Mouse (Mus musculus) spleen, adult 2 months (tissue): ENCODE measurements around the gene Sh3bp5.
A peak's percentile ranks its signal among the peaks of the same experiment; 100 is the strongest.

Experiments used
- CTCF ChIP-seq: fragments of 200-500 bp; IDR thresholded peaks from 2 replicates; pipeline ENCODE4 v1.5.1; 2011; ENCODE audit warnings: mild to moderate bottlenecking, inconsistent platforms; ENCODE audit not compliant: insufficient read depth, insufficient read length, insufficient replicate concordance; ENCODE audit errors: extremely low read depth
- POLR2A ChIP-seq: fragments of 200-500 bp; IDR thresholded peaks from 2 replicates; pipeline ENCODE4 v1.6.1; 2011; ENCODE audit warnings: low read depth, low read length, inconsistent platforms

DNA sequence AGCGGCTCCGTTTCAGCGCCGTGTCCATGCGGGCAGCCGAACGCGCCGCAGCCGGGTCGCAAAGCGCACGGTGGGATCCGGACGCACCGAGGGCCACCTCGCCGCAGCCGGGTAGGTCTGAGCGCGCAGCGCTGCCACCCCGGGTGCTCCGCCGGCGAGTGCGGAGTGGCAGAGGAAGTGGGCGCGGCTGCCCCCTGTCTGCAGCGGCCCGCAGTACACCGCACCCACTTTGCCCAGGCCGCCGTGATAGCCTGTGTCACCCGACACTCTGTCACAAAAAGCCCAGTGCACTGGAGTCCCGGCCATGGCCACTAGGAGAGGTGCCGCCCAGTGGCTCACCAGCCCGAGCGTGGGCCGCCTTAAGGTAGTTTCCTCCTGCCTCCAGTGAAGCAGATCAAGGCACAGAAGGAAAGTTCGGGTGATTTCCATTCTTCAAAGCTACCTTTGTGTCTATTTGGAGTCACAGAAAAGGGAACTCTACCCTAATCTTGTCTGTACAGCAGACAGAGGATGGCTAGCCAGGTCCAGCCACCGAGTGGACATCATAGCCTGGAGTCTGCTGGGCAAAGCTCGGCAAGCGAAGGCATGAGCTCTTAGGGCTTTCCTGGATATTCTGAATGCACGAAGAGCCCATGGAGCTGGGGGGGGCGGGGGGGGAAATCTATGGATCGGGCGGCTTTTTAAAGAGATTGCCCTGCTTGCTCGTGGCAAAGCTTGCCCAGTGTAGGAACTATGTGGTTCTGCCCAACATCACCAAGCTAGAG lies at the start of gene Sh3bp5:
- peak; percentile 88 for TF ChIP-seq CTCF
- TF ChIP-seq POLR2A: peak; percentile 82
